Mouse (Mus musculus): ENCODE data around the gene Acer2.

Acer2 gene

DNA sequence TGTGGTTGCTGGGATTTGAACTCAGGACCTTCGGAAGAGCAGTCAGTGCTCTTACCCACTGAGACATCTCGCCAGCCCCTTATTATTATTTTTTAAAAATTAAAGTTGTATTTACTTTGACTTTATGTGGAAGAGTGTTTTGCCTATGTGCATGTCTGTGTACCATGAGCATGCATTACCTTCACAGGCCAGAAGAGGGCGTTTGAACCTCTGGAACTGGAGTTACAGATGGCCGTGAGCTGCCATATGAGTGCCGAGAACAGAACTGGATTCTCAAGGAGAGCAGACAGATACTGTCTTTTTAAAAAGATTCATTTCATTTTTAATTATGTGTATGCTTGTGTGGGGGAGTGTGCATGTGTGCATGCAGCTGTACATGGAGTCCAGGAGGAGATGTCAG lies 13.7 kb downstream of the Acer2 start:
- DNase-seq (ENCODE audit: low spot score), result no peak

DNA sequence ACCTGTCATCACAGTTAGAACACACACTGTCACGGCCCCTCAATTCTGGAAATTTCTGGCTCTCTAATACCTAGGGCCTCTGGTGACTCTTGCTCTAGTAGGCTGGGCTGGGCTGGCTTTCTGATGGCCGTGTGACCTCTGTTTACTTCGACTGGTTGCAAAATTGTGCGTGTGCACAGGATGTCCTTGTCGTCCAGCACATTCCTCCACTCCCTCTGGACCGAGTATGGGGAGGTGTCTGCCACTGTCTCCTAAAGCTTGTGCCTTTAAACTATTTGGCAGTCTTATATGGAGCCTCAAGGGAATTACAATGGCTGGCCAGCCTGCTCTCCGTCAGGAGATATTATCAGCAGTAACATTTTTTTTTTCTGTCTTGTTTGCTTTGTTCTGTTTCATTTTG lies 23.2 kb downstream of the Acer2 start:
- DNase-seq (ENCODE audit: low spot score), result peak; percentile 80

DNA sequence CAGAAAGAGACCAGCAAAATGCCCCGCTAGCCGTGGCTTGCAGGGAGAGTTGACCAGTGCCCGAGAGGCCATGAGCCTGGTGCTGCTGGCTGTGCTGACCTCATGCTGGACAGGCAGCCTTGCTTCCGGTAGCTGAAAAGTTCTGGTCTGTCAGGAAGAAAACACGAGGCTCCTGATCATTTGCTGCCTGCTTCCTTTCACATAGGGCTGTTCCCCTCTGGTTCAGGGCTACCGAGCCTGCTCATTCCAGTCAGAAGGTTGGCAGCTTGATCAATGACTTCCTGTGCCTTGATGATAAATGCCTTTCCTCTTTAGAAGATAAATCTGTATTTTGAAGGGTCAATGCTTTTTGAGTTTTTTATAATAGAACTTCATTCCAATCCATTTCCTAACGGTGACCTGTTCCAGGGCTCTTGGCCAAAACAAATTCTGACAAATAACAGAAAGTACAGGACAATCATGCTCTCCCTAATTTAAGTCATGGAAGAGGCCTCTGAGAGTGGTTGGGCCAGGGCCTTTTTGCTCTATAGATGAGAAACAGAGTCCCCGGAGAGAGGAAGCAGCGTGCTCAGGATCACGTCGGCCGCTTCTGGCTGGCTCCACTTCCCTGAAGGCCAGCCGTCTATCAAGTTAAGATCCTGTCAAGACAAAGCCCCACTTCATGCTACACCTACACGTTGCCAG lies 24.7 kb downstream of the Acer2 start:
- DNase-seq (ENCODE audit: low spot score), result peak; percentile 40

DNA sequence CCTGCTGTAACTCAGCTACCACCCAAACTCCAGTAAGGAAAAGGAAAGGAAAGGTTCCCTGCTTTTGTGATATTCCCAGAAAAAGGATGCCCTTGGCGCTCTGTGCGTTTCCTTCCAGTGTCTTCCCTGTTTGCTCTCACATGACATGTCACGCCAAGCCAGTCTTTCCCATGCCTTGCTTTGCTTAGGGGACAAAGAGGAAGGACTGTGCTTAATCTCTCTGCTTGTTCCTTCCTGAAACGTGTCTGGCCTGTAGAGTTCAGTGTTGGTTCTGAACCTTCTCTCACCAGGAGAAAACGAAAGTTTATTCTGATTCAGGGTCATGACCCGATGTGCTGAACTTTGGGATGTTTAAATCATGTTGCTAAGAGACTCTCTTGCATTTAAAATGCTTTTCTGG lies 28.2 kb downstream of the Acer2 start:
- peak; percentile 42 for DNase-seq (ENCODE audit: low spot score)

DNA sequence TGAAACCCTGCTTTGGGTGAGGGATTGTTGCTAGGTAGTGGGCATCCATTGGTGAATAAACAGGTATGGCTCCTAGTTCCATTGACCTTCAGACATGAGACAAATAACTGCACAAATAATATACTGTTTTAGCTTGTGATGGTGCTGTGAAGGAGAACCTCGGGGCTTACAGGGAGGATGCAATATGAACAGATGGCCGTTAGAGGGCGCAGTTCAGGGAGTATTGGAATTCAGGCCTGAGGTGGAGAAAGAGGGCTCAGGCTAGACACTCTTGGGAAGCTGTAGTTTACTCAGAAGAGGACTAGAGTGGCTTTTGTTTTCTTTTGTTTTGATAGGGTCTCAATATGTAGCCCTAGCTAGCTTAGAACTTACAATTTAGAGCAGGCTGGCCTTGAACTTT lies 30.8 kb downstream of the Acer2 start:
- DNase-seq (ENCODE audit: low spot score), result no peak

DNA sequence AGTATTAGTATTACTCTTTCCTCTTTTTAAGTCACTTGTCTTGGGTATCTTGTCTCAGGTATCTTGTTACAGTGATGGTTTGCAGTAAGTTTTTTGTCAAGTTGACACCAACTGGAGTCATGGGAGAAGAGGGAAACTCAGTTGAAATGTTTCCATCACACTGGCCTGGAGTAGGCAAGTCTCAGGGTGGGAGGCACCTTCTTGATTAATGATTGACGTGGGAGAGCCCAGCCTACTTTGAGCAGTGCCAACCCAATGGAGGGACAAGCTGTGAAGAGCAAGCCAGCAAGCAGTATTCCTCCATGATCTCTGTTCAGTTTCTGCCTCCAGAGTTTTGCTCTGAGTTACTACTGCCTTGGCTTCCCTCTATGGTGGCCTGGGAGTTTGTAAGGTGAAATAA lies 31.7 kb downstream of the Acer2 start:
- DNase-seq (ENCODE audit: low spot score), result no peak

DNA sequence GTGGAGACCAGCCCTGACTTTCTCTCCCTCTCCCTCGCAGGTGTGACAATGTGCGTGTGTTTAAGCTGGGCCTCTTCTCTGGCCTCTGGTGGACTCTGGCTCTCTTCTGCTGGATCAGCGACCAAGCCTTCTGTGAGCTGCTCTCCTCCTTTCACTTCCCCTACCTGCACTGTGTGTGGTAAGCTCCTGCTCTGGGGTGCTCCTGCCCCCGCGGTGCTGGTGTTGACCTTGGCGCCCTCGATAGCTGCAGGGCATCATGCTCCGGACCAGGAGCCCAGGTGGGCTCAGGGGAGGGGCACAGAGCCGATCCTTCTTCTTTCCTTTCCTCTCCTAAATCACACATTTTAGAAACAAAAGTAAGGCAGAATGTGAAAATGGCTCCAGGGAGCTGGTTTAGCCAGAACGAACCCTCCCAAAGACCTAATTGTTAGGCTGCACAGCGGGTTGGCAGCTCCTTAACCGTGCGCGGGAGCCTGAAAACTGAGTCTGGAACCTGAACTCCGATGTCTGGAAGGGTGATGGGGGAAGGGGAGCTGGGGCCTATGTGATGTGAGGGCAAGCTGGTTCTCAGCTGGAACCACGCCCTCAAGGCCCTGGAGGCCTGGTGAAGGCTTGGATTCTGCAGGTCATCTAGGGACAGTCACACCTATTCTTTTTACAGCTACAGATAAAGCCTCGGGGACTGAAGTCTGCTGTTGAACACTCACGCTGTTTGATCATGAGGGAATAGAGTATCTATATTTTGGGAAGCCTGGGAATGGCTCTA lies 37.6 kb downstream of the Acer2 start:
- no peak for DNase-seq (ENCODE audit: low spot score)

DNA sequence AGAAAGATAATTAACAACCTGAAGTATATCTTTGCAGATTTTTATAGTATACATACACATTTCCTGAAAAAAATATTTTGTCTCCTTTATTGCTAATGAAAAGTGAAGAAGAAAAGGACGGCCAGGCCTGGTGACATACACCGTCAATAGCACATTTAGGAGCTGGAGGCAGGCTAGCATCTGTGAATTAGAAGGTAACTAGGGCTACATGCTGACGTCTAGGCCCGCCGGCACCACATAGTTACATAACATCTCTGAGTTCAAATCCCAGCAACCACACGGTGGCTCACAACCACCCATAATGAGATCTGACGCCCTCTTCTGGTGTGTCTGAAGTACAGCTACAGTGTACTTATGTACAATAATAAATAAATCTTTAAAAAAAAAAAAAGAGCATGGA lies 38.6 kb downstream of the Acer2 start:
- no peak for DNase-seq (ENCODE audit: low spot score)

DNA sequence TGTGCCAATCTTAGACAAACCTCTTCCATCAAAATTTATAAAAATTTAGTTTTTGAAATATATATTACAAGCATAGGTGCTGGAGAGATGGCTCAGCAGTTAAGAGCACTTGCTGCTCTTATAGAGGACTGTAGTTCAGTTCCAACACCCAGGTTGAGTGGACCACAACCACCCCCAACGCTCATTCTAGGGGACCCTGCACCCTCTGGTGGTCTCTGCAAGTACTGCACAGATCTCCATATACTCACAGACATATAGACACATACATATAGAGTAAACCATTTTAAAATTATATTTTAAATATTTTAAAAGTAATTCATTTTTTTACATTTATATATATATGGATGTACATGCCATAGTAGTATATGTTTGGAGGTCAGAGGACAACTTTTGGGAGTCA lies 41.9 kb downstream of the Acer2 start:
- DNase-seq (ENCODE audit: low spot score), result no peak

DNA sequence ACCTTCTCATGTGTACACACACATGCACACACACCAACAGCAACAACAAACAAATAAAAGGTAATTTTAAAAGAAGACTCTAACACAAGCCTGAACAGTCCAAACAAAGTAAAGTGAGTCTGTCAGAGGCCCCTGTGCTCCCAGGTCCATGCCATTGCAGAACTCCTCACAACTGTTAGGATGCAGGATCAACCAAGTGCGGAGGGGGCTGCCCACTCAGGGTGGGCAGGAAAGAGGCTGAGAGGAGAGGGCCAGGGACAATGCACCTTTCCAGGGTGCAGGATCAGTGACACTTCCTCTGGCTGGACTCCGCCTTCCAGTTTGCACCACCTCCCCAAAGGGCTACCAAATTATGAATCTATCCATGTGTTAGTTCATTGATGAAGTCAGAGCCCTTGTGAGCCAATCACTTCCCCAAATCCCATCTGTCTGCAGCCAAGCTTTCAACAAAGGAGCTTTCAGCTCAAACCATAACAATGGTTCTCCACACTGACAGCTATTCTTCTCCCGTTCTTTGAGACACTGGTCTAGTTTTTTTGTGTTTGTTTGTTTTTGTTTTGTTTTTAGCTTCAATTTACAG lies 49.4 kb downstream of the Acer2 start:
- no peak for DNase-seq (ENCODE audit: low spot score)

DNA sequence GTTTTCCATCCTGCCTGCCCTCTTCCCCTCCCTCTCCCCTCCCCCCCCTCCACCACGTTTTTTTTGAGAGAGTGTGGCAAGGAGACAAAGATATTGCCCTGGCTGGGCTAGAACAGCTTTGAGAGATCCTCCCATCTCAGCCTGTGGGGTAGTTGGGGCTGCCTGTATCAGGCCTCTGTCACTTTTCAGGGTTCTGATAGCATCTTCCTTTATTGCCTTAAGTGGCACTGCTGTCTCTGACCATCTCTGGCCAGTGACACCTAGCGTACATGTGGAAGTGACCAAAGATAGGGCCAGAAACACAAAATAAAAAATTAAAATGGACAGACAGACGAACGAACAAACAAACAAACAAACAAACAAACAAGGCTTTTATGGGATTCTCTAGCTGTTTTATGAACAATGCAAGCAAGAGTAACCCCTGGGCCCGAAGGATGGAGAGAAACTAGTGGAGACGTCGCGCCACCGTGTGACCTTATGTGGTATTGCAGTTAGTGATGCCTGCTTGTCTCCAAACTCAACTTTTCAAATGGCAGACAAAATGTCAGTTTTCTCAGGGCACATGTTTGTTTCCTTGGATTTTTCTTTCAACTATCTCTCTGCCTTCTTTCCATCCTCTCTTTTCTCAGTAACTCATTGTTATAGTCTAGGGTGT lies 50.7 kb downstream of the Acer2 start:
- DNase-seq (ENCODE audit: low spot score), result peak; percentile 80

DNA sequence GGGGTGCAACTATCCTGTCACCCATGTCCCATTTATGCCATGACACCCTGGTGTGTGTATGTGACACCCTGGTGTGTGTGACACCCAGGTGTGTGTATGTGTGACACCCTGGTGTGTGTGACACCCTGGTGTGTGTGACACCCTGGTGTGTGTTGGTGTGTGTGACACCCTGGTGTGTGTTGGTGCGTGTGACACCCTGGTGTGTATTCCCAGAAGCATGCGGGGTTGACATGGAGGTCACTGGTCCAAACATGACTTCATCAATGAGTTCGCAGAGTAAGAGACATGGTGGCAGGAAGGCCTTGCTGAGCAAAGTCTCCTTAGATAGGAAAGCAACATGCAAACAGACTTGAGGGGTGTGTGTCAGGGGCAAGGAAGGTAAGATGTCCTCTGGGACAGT lies 52.8 kb downstream of the Acer2 start:
- DNase-seq (ENCODE audit: low spot score), result no peak

DNA sequence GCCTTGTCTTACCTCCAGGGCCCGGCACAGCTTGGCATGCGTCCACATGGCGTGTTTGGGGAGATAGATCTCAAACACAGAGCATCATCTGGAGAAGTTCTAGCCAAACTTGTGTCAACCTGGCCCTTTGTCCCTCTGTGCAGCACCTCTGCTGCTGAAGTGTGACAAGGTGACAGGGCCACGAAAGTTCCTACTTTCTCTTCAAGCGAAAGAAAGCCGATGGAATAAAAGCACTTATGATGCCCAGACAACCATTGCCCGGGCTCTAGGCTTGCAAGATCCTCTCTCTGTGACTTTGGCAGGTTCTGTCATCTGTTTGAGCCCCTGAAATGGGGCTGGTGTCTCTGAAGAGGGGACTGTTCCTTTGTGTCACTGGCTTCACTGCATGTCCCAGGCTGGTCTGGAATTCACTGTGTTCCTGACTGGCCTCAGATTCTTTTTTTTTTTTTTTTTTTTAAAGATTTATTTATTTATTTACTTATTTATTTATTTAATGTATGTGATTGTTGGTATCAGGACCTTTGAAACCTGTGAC lies 56.0 kb downstream of the Acer2 start:
- no peak for DNase-seq (ENCODE audit: low spot score)

DNA sequence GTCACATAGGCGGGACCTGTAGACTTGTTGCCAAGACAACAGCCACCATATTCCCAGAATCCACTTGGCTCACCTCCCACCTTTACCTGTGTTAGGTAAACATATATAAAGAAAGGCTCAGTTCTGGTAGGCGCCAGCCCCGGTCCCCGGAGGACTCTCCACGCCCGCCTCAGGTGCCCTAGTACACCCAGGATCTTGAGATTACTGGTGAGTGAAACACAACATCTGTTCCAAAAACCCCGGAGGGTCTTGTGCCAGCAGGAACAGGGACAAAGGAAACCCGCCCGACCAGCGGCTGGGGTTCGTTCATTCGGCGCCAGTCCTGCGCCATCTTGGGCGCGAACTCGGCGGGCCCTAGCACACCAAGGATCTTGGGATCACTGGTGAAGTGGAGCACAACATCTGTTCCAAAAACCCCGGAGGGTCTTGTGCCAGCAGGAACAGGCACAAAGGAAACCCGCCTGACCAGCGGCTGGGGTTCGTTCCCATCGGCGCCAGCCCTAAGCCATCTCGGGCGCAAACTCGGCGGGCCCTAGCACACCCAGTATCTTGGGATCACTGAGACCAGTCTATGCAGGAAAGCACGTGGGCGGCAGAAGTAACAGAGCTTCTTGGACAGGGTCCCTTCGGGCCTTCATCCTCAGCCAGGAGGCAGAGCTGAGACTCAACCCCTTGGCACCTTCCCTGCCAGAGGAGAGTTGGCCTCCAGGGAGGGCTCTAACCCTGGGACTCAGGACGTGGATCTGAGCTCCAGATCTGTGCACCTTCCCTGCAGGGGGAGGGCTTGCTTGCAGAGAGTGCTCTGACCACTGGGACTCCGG lies 56.6 kb downstream of the Acer2 start:
- DNase-seq (ENCODE audit: low spot score), result no peak

DNA sequence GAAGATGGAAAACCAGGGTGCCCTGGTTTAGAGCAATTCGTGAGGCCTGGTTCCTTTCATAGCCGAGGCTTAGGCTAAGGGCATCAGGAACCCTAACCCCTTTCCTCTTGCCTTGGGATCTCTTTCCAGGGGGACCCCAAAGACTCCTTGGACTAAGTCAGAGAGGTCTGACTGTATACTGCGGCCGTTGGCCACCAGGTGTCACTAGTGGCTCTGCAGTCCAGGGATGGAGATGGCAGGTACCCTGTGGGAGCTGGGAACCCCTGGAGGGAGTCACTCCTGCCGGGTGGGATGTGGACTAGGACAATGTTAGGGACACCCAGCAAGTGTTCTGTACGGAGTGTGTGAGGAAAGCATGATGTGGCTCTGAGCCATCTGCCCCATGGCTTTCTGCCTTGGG lies 58.8 kb downstream of the Acer2 start:
- no peak for DNase-seq (ENCODE audit: low spot score)

DNA sequence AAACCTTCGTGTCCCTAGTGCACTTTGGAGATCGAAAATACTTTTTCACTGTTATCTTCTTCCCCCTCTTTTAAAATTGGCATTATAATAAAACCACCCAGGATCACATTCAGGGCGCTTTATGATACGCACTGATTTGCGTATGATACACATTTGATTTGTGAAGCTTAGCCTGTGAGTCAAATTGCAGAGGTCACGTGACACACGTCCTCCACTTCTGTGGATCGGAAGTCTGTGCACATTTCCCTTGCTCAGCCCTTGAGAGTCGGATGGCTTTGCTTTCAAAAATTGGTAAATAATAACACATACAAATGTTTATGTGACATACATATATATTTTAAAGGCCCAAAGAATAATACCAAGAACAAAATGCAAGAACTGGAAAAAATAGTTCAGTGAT lies 62.0 kb downstream of the Acer2 start:
- no peak for DNase-seq (ENCODE audit: low spot score)

DNA sequence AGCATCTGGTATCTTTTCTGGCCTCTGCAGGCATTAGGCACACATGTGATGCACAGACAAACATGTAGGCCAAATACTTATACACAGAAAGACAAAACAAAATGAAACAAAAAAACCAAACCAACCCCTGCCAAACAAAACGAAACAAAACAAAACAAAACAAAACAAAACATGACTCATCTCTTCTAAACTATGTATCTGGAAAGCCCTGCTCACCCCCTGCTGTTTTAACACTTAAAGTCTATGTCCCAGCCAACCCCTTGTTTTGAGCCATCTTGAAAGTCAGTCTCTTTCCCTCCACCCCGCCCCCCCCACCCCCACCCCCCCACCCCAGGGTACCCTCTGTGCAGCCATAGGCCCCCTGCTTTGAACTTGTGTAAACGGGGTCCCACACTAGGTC lies 62.5 kb downstream of the Acer2 start:
- DNase-seq (ENCODE audit: low spot score), result no peak

DNA sequence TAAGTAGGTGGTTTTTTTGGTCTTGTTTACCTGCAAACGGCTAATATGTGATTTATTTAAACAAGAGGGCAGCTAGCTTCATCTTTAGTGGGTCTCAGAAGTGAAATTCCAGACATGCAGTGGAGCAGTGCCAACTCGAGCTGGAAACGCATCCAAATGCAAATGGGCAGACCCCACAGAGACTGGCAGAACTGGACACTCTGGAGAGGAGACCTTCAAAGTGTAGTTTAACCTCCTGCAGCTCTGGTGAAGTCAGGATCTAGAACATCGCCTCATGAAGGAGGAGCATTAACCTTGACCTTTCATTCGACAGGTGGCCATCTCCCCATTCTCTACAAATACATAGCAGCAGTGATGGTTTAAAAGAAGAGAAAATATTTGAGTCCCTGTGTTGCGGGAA lies 68.5 kb downstream of the Acer2 start:
- DNase-seq (ENCODE audit: low spot score), result no peak

DNA sequence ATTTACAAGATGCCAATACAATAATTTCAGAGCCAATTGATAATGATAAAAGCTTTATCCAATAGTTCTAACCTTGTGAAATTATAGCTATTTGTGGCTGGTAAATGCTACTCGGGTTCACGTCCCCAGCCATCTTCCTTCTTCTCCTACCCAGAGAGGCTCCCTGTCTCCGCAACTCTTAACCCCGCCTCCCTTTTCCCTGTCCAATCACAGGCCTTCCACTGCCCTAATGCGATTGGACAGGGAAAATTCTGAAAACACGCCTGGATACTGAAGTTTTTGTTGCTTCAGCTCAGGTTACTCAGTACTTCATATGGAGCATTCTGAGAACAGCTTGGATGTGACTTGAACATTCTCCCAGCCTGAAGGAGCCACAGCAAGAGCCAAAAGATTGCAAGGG lies 69.1 kb downstream of the Acer2 start:
- no peak for DNase-seq (ENCODE audit: low spot score)

DNA sequence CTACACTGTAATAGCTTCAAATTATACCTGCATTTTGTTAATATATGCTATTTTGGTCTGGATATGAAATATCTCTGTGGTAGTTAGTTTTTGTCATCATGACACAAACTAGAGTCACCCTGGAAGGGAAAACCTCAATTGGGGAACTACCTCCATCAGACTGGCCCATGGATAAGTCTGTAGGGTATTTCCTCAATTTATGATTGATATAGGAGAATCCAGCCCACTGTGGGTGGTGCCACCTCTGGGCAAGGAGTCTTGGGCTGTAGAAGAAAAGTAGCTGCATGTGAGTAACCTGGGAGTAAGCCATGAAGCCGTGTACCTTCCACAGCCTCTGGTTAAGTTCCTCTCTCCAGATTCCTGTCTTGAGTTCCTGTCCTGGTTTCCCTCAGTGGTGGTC lies 74.6 kb downstream of the Acer2 start:
- DNase-seq (ENCODE audit: low spot score), result no peak

DNA sequence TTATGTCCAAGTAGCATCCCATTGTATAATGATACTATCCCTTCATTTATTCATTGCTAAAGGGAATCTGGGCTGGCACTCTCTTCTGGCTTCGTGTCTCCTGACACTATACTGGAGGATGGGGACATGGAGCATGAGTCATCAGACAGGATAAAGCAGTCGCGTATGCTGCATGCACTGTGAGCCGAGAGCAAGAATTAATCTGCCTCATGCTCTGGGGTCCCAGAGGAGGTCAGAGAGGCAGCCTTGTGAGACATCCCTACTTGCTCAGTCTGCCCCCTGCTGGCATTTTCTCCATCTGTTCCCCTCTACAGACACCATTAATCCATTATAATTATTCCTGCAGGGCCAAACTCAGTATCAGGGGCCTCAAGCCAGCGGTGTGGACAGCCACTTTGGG lies 79.3 kb downstream of the Acer2 start:
- no peak for DNase-seq (ENCODE audit: low spot score)

DNA sequence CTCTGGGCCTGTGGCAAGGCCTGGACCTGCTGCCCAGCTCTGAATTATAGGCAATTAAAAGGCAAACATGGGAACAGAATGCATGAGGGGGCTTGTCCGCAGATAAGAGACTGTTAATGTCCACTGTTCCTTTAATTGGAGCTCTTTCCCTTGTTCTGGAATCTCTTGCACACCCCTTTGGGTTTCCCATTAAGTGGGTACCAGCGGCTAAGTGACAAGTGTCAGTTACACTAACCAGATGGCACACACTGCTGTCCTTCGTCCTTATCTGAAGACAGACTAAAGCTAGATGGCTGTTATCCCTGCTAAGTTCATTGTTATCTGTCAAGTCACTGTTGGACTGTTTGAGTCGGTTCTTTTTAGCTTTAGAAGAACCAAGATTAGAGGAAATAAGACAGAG lies 81.3 kb downstream of the Acer2 start:
- DNase-seq (ENCODE audit: low spot score), result no peak
